In the genomic region with DNA sequence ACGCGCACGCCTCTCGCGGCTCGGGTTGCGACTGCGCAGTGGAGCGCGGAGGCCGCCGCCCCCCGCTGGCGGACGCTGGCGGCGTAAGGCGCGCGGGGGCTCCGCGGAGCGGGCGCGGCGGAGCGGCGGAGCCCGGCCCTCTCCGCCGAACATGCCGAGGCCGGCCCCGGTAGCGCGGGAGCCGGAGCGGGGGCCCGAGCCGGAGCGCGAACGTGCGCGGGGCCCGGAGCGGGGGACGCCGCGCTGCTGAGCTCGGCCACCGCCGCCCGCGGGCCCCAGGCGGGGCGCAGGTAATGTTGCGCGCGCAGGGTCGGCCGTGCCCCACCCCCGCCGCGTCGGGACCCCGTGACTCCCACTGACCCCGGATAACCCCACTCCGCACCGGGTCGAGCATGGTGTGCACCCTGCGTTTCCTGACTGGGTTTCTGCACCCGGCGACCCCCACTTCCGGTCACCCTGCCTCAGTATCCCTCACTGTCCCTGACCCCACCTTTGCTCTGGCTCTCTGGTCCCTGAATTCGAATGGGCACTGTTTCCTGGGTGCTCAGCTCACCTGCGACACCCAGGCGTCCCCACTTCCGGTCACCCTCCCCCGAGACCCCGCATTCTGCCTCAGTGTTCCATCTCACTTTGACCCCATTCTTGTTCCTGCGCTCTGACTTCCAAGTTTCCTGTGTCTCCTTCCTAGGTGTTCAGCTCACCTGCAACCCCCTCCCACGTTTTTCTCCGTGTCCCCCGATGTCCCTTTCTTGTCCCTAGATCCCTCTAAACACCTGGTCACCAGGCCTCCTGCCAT, we compare ENCODE assay signal across 8 mouse cellular contexts. TPM values are rescaled to one million over a fixed set of nuclear protein-coding genes. Genes with fewer than 3 reads are reported as not detected.
DNase-seq lines count a peak whose midpoint lies in the region; ATAC-seq and TF ChIP-seq lines count a peak whose summit lies in the region.

A gene (plus strand): TSS at position 178 of the 796 bp plus-strand sequence.

- peaks cover 23% of the 10 kb centered on the region for H3K4me1 ChIP-seq in embryonic facial prominence, embryonic 14.5 days (ENCODE audit: control insufficient read depth, insufficient read depth, low read length)
- peaks cover 58% of the 10 kb centered on the region for H3K4me1 ChIP-seq in heart, embryonic 12.5 days (replicated peaks)
- peaks cover 46% of the 10 kb centered on the region for H3K4me1 ChIP-seq in kidney, embryonic 16.5 days (ENCODE audit: insufficient read depth, low read length)
- H3K4me1 ChIP-seq in liver, embryonic 11.5 days (replicated peaks; ENCODE audit: control insufficient read depth, insufficient read depth, low read length) = peaks cover 41% of the 10 kb centered on the region

- CTCF ChIA-PET in Patski (lab: Charles Lee) = interaction anchor here (0.7 to 1.7 kb wide), 5 partner anchors 30 to 61 kb away, joined by 3 to 4 read pairs (median 4); no protein-coding TSS in a partner anchor

- no peak for ATAC-seq in Patski
- ATAC-seq in embryonic facial prominence, embryonic 14.5 days (ENCODE audit: low read depth) = peak; percentile 6
- peak; percentile 28 for ATAC-seq in heart, embryonic 12.5 days (ENCODE audit: insufficient number of reproducible peaks, low FRiP score)
- no peak for ATAC-seq in kidney, embryonic 16.5 days (ENCODE audit: low FRiP score, low TSS enrichment)
- ATAC-seq in liver, embryonic 11.5 days (replicated peaks; ENCODE audit: low FRiP score) = peak; percentile 37

- no peaks in the 10 kb centered on the region for H3K9me3 ChIP-seq in embryonic facial prominence, embryonic 14.5 days (ENCODE audit: control insufficient read depth, low read length)
- no peaks in the 10 kb centered on the region for H3K9me3 ChIP-seq in heart, embryonic 12.5 days (replicated peaks)
- H3K9me3 ChIP-seq in kidney, embryonic 16.5 days (ENCODE audit: low read length) = no peaks in the 10 kb centered on the region
- H3K9me3 ChIP-seq in liver, embryonic 11.5 days (ENCODE audit: control insufficient read depth, low read length) = no peaks in the 10 kb centered on the region

- peak within 1 kb of the TSS; percentile 88 for H3K4me3 ChIP-seq in embryonic facial prominence, embryonic 14.5 days (ENCODE audit: low read depth, low read length)
- H3K4me3 ChIP-seq in heart, embryonic 12.5 days = peak within 1 kb of the TSS; percentile 91
- peak within 1 kb of the TSS; percentile 84 for H3K4me3 ChIP-seq in kidney, embryonic 16.5 days (ENCODE audit: low read length)
- H3K4me3 ChIP-seq in liver, embryonic 11.5 days (ENCODE audit: low read depth, low read length) = peak within 1 kb of the TSS; percentile 90

- H3K27me3 ChIP-seq in Patski = no peaks in the 10 kb centered on the region
- H3K27me3 ChIP-seq in embryonic facial prominence, embryonic 14.5 days (replicated peaks; ENCODE audit: control insufficient read depth, insufficient read depth, low read length) = no peaks in the 10 kb centered on the region
- no peaks in the 10 kb centered on the region for H3K27me3 ChIP-seq in heart, embryonic 12.5 days (replicated peaks)
- H3K27me3 ChIP-seq in kidney, embryonic 16.5 days (ENCODE audit: insufficient read depth, low read length) = no peaks in the 10 kb centered on the region
- no peaks in the 10 kb centered on the region for H3K27me3 ChIP-seq in liver, embryonic 11.5 days (replicated peaks; ENCODE audit: control insufficient read depth, insufficient read depth, low read length)

- POLR2A ChIA-PET in Patski (lab: Charles Lee) = interaction anchor here (0.7 to 2.5 kb wide), 6 partner anchors 27 to 91 kb away, joined by 3 to 9 read pairs (median 4); no protein-coding TSS in a partner anchor

- H3K27ac ChIP-seq in embryonic facial prominence, embryonic 14.5 days (replicated peaks; ENCODE audit: low read depth, low read length) = peak within 1 kb of the TSS; percentile 97
- peak within 1 kb of the TSS; percentile 94 for H3K27ac ChIP-seq in heart, embryonic 12.5 days (ENCODE audit: poor library complexity, severe bottlenecking)
- peak within 1 kb of the TSS; percentile 98 for H3K27ac ChIP-seq in kidney, embryonic 16.5 days (ENCODE audit: low read length)
- peak within 1 kb of the TSS; percentile 91 for H3K27ac ChIP-seq in liver, embryonic 11.5 days (ENCODE audit: low read depth, low read length)

- DNase-seq in 3134 (ENCODE audit: extremely low read depth, insufficient read length, low spot score) = peak; percentile 51
- DNase-seq in Patski (ENCODE audit: low read depth, low spot score) = no peak
- DNase-seq in embryonic facial prominence, embryonic 14.5 days (ENCODE audit: low spot score) = no peak
- DNase-seq in liver, embryonic 11.5 days (ENCODE audit: low spot score) = peak; percentile 70
- DNase-seq in natural killer cell, adult 2 months (ENCODE audit: low spot score in 2 of 2) = peak; percentile 73 to 79
- DNase-seq in thymus, postnatal 36 days = peak; percentile 78 to 87

- H3K4me2 ChIP-seq in embryonic facial prominence, embryonic 14.5 days (ENCODE audit: low read depth, low read length) = peak within 1 kb of the TSS; percentile 99
- peak within 1 kb of the TSS; percentile 87 for H3K4me2 ChIP-seq in heart, embryonic 12.5 days
- peak within 1 kb of the TSS; percentile 82 for H3K4me2 ChIP-seq in kidney, embryonic 16.5 days (replicated peaks; ENCODE audit: low read depth, low read length)
- H3K4me2 ChIP-seq in liver, embryonic 11.5 days = peak within 1 kb of the TSS; percentile 92

- H3K36me3 ChIP-seq in embryonic facial prominence, embryonic 14.5 days (ENCODE audit: control insufficient read depth, insufficient read depth, low read length) = no peaks in the 10 kb centered on the region
- H3K36me3 ChIP-seq in heart, embryonic 12.5 days = no peaks in the 10 kb centered on the region
- H3K36me3 ChIP-seq in kidney, embryonic 16.5 days (ENCODE audit: insufficient read depth, low read length) = no peaks in the 10 kb centered on the region
- H3K36me3 ChIP-seq in liver, embryonic 11.5 days (ENCODE audit: control insufficient read depth, insufficient read depth, low read length) = 0 out of 2 replicates have a peak, but pooled peaks cover 2% of the 10 kb centered on the region

- in situ Hi-C loops in Patski (cut with MboI; ENCODE audit: low pct_unique_long_range_greater_than_20kb) = no loop called here

- TF ChIP-seq CTCF in Patski (IDR thresholded peaks at IDR 0.05) = no peak

- peak within 1 kb of the TSS; percentile 92 for H3K9ac ChIP-seq in embryonic facial prominence, embryonic 14.5 days (ENCODE audit: low read depth, low read length)
- H3K9ac ChIP-seq in heart, embryonic 12.5 days = peak within 1 kb of the TSS; percentile 92
- H3K9ac ChIP-seq in kidney, embryonic 16.5 days (replicated peaks; ENCODE audit: low read length) = peak within 1 kb of the TSS; percentile 92
- H3K9ac ChIP-seq in liver, embryonic 11.5 days (ENCODE audit: low read depth, low read length) = peak within 1 kb of the TSS; percentile 87

- WGBS in embryonic facial prominence, embryonic 14.5 days = under 1% methylated on average over 47 of the region's 85 CpGs
- WGBS in heart, embryonic 12.5 days = under 1% methylated on average over 84 of the region's 85 CpGs
- under 1% methylated on average over 72 of the region's 85 CpGs for WGBS in kidney, embryonic 16.5 days
- WGBS in liver, embryonic 11.5 days = under 1% methylated on average over 83 of the region's 85 CpGs

RNA-seq across cellular contexts. Expression of the gene that starts here (rescaled TPM):
- 164 TPM for polyA plus RNA-seq in Patski (2021)
- polyA plus RNA-seq in embryonic facial prominence, embryonic 14.5 days (2014; fragmentation: Nextera tagmentation; extraction: Ambion mirVana) = 104 and 125 TPM in 2 replicates
- 131 and 136 TPM in 2 replicates for polyA plus RNA-seq in heart, embryonic 12.5 days (2016; fragmentation: Nextera tagmentation; extraction: Ambion mirVana)
- polyA plus RNA-seq in kidney, embryonic 16.5 days (2015; fragmentation: Nextera tagmentation; extraction: Ambion mirVana) = 30.8 and 93.6 TPM in 2 replicates
- 92.3 and 96.1 TPM in 2 replicates for polyA plus RNA-seq in liver, embryonic 11.5 days (2014; fragmentation: Nextera tagmentation; extraction: Ambion mirVana)

Comparison
In these comparisons a context has a peak if more than half of its experiments do, and no peak if none do; other contexts are left out.
1. DNase-seq: peak in 3134 (single experiment), liver, embryonic 11.5 days (single experiment), natural killer cell, adult 2 months (2 of 2) and thymus, postnatal 36 days (2 of 2); none in Patski (single experiment) and embryonic facial prominence, embryonic 14.5 days (single experiment).
2. ATAC-seq: peak in embryonic facial prominence, embryonic 14.5 days (single experiment), heart, embryonic 12.5 days (single experiment) and liver, embryonic 11.5 days (single experiment); none in Patski (single experiment) and kidney, embryonic 16.5 days (single experiment).
3. Peak in every context shown above with its lines, with median percentiles within 50 percentile points of each other: H3K27ac ChIP-seq, H3K4me2 ChIP-seq, H3K4me3 ChIP-seq and H3K9ac ChIP-seq.